Mouse (Mus musculus) lung, adult 2 months (tissue): ENCODE measurements around the gene Cdca7l. TPM values are rescaled to one million over a fixed set of nuclear protein-coding genes. Genes with fewer than 3 reads are reported as not detected.
"Not testable (repeated sequence)": the region's sequence is repeated elsewhere in the genome, so short reads cannot be mapped to it uniquely, and the experiment has no call there.

ENCODE experiments used
- DNase-seq: peaks from one replicate; pipeline ENCODE4 v3.0.0; 2022
- H3K4me1 ChIP-seq: fragments of 200-500 bp; 2 replicates; pipeline ENCODE4 v1.6.1; 2011; ENCODE audit warnings: low read length; ENCODE audit not compliant: control insufficient read depth, insufficient read depth
- H3K4me3 ChIP-seq: fragments of 200-500 bp; replicated peaks from 2 replicates; pipeline ENCODE3; 2011; ENCODE audit warnings: low read depth, mild to moderate bottlenecking, control low read depth, low read length; ENCODE audit errors: extremely low read depth
- CTCF ChIP-seq: fragments of 200-500 bp; IDR thresholded peaks from 2 replicates; pipeline ENCODE4 v1.5.1; 2011; ENCODE audit warnings: mild to moderate bottlenecking, low read length, control low read depth; ENCODE audit not compliant: insufficient read depth
- POLR2A ChIP-seq: fragments of 200-500 bp; IDR thresholded peaks from 2 replicates; pipeline ENCODE4 v1.6.1; 2011; ENCODE audit warnings: low read depth, mild to moderate bottlenecking, control low read depth, low read length, borderline replicate concordance; ENCODE audit errors: extremely low read depth
- WGBS: fragments of 180-500 bp; shearing (Covaris S2); methylation state at CpG from one replicate; pipeline ENCODE4 v1.1.7; 2018; 5-methylcytosine and 5-hydroxymethylcytosine counted together
- polyA plus RNA-seq: library from polyadenylated mRNA; depleted of rRNA; stranded (reverse); fragments of >200 nt; gene quantifications from 2 replicates; pipeline ENCODE4 v1.2.3, GENCODE M21; 2012

The Cdca7l gene
- polyA plus RNA-seq, 1 experiment, result 2.6 TPM

DNA sequence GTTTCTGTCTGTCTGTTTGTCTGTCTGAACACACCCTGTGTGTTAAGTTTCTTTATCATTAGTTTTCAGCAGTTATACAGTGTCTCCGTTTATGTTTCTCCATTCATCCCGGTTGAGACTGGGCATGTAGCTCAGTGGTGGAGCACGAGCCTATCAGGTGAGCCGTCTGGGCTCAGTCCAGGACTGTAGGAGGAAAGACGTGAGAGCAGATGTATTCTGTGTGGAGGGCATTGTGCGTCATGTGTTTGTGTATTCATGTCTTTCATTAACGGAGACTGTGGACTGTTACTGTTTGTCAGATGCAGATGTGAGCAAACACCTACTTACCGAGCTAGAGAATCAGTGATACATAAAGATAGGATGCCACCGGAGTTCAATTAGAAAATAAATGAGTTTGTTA is 52.9 kb downstream of the Cdca7l start:
- WGBS, result 65% methylated on average over 9 of the region's 9 CpGs
- H3K4me1 ChIP-seq, result no peaks in the 10 kb centered on the region
- DNase-seq, result no peak
- no peak overlapping the region for H3K4me3 ChIP-seq
- TF ChIP-seq POLR2A, result no peak
- TF ChIP-seq CTCF, result no peak

DNA sequence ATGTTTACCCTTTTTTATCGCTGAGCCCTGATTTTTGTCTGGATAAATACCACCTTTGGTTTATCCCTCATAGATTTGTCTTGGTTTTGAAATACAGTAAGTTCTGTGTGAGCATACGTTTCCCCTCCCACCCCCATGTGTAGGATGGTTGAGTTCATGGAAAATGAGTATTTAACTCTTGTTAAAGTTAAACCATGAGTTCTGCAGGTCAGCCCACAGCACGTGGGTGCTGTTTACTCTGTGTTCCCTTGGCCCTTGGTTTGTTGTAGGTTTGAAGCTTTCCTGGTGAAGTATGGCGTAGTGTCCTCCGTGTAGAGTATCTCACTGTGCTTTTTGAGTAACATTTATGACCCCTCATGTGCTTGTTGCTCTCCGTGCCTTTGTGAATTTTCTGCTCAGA is 53.8 kb downstream of the Cdca7l start:
- TF ChIP-seq CTCF (no peak), POLR2A (no peak)
- WGBS, result 82% methylated on average over 6 of the region's 6 CpGs
- no peak for DNase-seq

DNA sequence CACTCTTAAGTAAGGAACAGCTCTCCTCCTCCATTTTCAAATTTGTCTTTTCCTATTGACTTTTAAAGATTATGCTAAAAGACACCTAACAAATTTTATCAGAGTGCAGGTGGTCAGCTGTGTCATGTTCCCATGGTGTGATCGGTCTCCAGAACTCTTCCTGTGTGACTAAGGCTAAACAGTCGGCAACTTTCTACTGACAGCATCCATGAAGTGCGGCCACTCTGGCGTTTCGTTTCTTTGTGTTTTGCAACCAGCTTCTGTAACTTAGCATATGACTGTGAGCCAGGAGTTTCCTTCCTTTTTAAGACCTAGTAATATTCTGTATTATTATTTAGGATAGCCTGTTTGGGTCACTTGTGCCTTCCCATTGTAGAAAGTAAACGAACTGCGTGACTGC is 56.8 kb downstream of the Cdca7l start:
- Histone ChIP-seq H3K4me3 (no peak overlapping the region), H3K4me1 (no peaks in the 10 kb centered on the region)
- no peak for DNase-seq
- TF ChIP-seq POLR2A (no peak), CTCF (no peak)
- 55% methylated on average over 7 of the region's 7 CpGs for WGBS

More for the DNA sequence above, 53.8 kb downstream of the Cdca7l start:
- Histone ChIP-seq H3K4me3 (no peak overlapping the region), H3K4me1 (no peaks in the 10 kb centered on the region)

GRCm38 (mm10) chr12:117861249-117861648 is 57.2 kb downstream of the Cdca7l start:
- Histone ChIP-seq H3K4me1 (no peaks in the 10 kb centered on the region), H3K4me3 (no peak overlapping the region)
- TF ChIP-seq POLR2A (no peak), CTCF (no peak)
- 71% methylated on average over 3 of the region's 3 CpGs for WGBS
- DNase-seq, result no peak

GRCm38 (mm10) chr12:117862655-117863054 is 58.6 kb downstream of the Cdca7l start:
- DNase-seq, result no peak
- H3K4me1 ChIP-seq, result no peaks in the 10 kb centered on the region
- no peak for TF ChIP-seq CTCF
- no peak for TF ChIP-seq POLR2A
- WGBS, result 80% methylated on average over 5 of the region's 5 CpGs
- H3K4me3 ChIP-seq, result no peak overlapping the region

- 64% methylated on average over 4 of the region's 4 CpGs for WGBS
- DNase-seq, result no peak
- no peak for TF ChIP-seq CTCF
- TF ChIP-seq POLR2A, result no peak
- Histone ChIP-seq H3K4me3 (no peak overlapping the region), H3K4me1 (no peaks in the 10 kb centered on the region)
Measured at GRCm38 (mm10) chr12:117867708-117868564, 63.8 kb downstream of the Cdca7l start.

GRCm38 (mm10) chr12:117872265-117872664 is 68.2 kb downstream of the Cdca7l start:
- no peaks in the 10 kb centered on the region for H3K4me1 ChIP-seq
- WGBS, result 69% methylated on average over 5 of the region's 5 CpGs
- no peak overlapping the region for H3K4me3 ChIP-seq
- TF ChIP-seq CTCF (no peak), POLR2A (no peak)
- no peak for DNase-seq

DNA sequence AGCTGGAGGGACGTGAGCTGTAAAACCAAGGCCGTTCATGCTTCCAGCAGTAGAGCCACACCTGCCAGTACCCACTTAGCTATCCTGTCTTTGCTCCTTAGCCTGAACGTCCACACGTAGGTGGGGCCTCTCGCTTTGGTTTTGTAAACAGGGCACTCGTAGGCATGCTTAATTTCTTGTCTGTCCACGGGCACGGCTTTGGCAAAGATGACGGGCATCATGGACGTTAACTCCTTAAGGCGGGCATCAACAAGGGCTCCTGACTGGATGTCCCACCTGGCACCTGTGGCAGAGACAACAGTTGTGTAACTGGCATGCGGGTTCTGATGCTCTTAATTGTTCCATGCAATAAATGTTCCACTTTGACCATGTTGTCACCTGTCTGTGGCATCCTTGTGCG is 74.3 kb downstream of the Cdca7l start:
- 91% methylated on average over 13 of the region's 13 CpGs for WGBS
- TF ChIP-seq POLR2A (no peak), CTCF (no peak)
- no peaks in the 10 kb centered on the region for H3K4me1 ChIP-seq
- H3K4me3 ChIP-seq, result no peak overlapping the region
- DNase-seq, result no peak

DNA sequence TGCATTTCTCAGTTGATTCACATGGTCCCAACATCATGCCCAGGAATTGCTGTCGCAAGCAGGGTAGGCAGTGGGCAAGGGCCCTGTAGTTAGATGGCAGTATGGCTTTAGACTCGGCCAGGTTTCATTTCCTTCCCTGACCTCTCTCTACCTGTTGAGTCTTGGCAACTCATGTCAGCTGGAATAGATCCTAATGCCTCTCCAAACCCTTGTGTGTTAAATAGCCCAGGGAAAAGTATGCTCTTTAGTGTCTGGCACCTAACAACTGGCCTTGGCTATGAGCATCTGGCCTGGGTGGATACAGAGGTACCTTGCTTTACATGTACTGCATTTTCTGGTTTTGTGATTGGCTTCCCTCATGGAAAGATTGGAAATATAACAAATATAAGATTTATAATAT is 80.5 kb downstream of the Cdca7l start:
- TF ChIP-seq POLR2A (no peak), CTCF (no peak)
- DNase-seq, result no peak
- 78% methylated on average over 2 of the region's 2 CpGs for WGBS
- no peaks in the 10 kb centered on the region for H3K4me1 ChIP-seq
- H3K4me3 ChIP-seq, result no peak overlapping the region

DNA sequence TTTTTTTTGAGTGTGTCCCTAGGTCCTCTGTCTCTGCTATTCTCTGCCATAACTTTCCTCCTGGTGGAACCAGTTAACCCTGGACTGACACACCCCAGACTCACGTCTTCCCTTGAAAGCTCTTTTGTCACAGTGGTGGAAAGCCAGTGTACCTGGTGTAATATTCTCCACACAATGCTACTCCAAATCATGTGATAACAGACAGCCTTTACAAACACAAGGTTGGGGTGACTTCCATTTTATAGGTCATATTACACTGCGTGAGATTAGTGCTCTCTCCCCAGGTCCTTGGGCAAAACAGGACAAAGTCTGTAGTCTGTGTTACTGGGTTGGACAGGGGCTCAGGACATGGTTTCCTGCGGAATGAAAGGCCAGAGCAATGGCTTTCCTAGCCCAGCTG is 83.3 kb downstream of the Cdca7l start:
- WGBS, result 71% methylated on average over 3 of the region's 3 CpGs
- H3K4me3 ChIP-seq, result no peak overlapping the region
- no peak for DNase-seq
- H3K4me1 ChIP-seq, result no peaks in the 10 kb centered on the region
- TF ChIP-seq POLR2A (no peak), CTCF (no peak)

DNA sequence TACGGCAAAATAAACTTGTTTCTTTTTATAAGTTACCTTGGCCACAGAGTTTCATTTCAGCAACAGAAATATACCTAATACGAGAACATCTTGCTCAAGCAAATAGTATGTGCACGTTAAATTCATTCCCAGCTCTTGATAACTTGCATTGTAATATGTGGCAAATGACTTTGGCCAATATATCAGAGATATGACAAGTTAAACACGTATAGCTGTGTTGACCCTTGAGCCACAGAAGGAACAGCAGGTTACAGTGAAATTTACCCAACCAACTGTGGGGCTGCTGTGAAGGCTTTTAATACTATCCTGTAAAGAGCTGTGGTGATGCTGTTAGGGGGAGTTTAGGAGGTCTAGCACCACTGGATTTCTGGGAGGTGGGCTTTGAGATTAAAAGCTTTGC is 96.7 kb downstream of the Cdca7l start:
- H3K4me3 ChIP-seq, DNase-seq, H3K4me1 ChIP-seq: not testable (repeated sequence)
- 42% methylated on average over 1 of the region's 4 CpGs for WGBS

GRCm38 (mm10) chr12:117901352-117901751 is 97.3 kb downstream of the Cdca7l start:
- H3K4me1 ChIP-seq, DNase-seq, H3K4me3 ChIP-seq: not testable (repeated sequence)
- WGBS, result 46% methylated on average over 2 of the region's 4 CpGs
